Mouse (Mus musculus) heart, embryonic 11.5 days (tissue): ENCODE results near the gene Nup133. TPM values are rescaled to one million over a fixed set of nuclear protein-coding genes. Genes with fewer than 3 reads are reported as not detected.

Experiments
- ATAC-seq: fragments of 200-750 bp; cut with Nextera tagmentation; replicated peaks from 2 replicates; pipeline ENCODE4 v1.8.0; 2017; ENCODE audit warnings: moderate library complexity; ENCODE audit not compliant: insufficient number of reproducible peaks, low FRiP score, low TSS enrichment
- H3K27ac ChIP-seq: fragments of 300-500 bp; sonication (generic); 2 replicates; pipeline ENCODE4 v1.5.1; 2014; ENCODE audit warnings: mild to moderate bottlenecking, low read depth, low read length
- H3K27me3 ChIP-seq: fragments of 300-500 bp; sonication (generic); 2 replicates; pipeline ENCODE4 v1.6.1; 2014; ENCODE audit warnings: mild to moderate bottlenecking, low read length, mixed read lengths; ENCODE audit not compliant: control insufficient read depth, insufficient read depth
- H3K36me3 ChIP-seq: fragments of 300-500 bp; sonication (generic); 2 replicates; pipeline ENCODE4 v1.6.1; 2014; ENCODE audit warnings: mild to moderate bottlenecking, low read length, moderate library complexity, mixed read lengths; ENCODE audit not compliant: control insufficient read depth, insufficient read depth
- H3K4me1 ChIP-seq: fragments of 300-500 bp; sonication (generic); 2 replicates; pipeline ENCODE4 v1.6.1; 2014; ENCODE audit warnings: low read length; ENCODE audit not compliant: control insufficient read depth, insufficient read depth
- H3K4me2 ChIP-seq: fragments of 300-500 bp; sonication (generic); 2 replicates; pipeline ENCODE4 v1.6.1; 2014; ENCODE audit warnings: mild to moderate bottlenecking, moderate library complexity
- H3K4me3 ChIP-seq: fragments of 300-500 bp; sonication (generic); 2 replicates; pipeline ENCODE4 v1.5.1; 2014; ENCODE audit warnings: low read depth, low read length
- H3K9ac ChIP-seq: fragments of 300-500 bp; sonication (generic); 2 replicates; pipeline ENCODE4 v1.6.1; 2014; ENCODE audit warnings: mild to moderate bottlenecking, low read depth, low read length, moderate library complexity
- H3K9me3 ChIP-seq: fragments of 300-500 bp; sonication (generic); replicated peaks from 2 replicates; pipeline ENCODE4 v1.6.1; 2016; ENCODE audit warnings: low read length; ENCODE audit not compliant: control insufficient read depth
- WGBS: fragments of 180-500 bp; shearing (Covaris S2); extraction: QIAGEN DNeasy Blood & Tissue Kit; methylation state at CpG from one replicate; pipeline ENCODE4 v1.1.7; 2014; ENCODE audit not compliant: insufficient replicate concordance; 5-methylcytosine and 5-hydroxymethylcytosine counted together
- polyA plus RNA-seq: library from polyadenylated mRNA; unstranded; fragments of >200 nt; fragmentation: Nextera tagmentation; extraction: Ambion mirVana; gene quantifications from 2 replicates; pipeline ENCODE4 v1.2.1, GENCODE M21; 2014

The Nup133 gene
- 31.5 and 32.5 TPM in 2 replicates for polyA plus RNA-seq

GRCm38 (mm10) chr8:123948942-123949685 lies at the start of gene Nup133:
TSS of gene Nup133 (minus strand) at chr8:123949265.
- Histone ChIP-seq H3K27ac (peak within 1 kb of the TSS; percentile 86), H3K27me3 (no peaks in the 10 kb centered on the region), H3K36me3 (peaks cover 16% of the 10 kb centered on the region), H3K9me3 (no peaks in the 10 kb centered on the region), H3K4me1 (peaks cover 9% of the 10 kb centered on the region), H3K4me3 (peak within 1 kb of the TSS; percentile 99), H3K9ac (peak within 1 kb of the TSS; percentile 91), H3K4me2 (peak within 1 kb of the TSS; percentile 98)
- ATAC-seq: peak; percentile 82
- under 1% methylated on average over 77 of the region's 77 CpGs for WGBS

GRCm38 (mm10) chr8:123993997-123994396 lies 44.9 kb upstream of the Nup133 start:
- peaks cover 19% of the 10 kb centered on the region for H3K4me1 ChIP-seq
- no peaks in the 10 kb centered on the region for H3K9me3 ChIP-seq
- ATAC-seq: no peak
- no peaks in the 10 kb centered on the region for H3K27me3 ChIP-seq
- no peak overlapping the region for H3K4me2 ChIP-seq
- 87% methylated on average over 3 of the region's 3 CpGs for WGBS
- H3K36me3 ChIP-seq: peaks cover 6% of the 10 kb centered on the region; the same call in 1 of the 2 replicates
- H3K27ac ChIP-seq: no peak overlapping the region
- no peak overlapping the region for H3K4me3 ChIP-seq
- no peak overlapping the region for H3K9ac ChIP-seq

GRCm38 (mm10) chr8:123993597-123993996 lies 44.5 kb upstream of the Nup133 start:
- H3K9me3 ChIP-seq: no peaks in the 10 kb centered on the region
- H3K4me1 ChIP-seq: peaks cover 23% of the 10 kb centered on the region
- H3K27ac ChIP-seq: no peak overlapping the region
- H3K36me3 ChIP-seq: peaks cover 6% of the 10 kb centered on the region; the same call in 1 of the 2 replicates
- H3K4me3 ChIP-seq: no peak overlapping the region
- no peaks in the 10 kb centered on the region for H3K27me3 ChIP-seq
- no peak for ATAC-seq
- WGBS: 94% methylated on average over 5 of the region's 5 CpGs
- no peak overlapping the region for H3K4me2 ChIP-seq
- H3K9ac ChIP-seq: no peak overlapping the region

GRCm38 (mm10) chr8:123992587-123992986 lies 43.5 kb upstream of the Nup133 start:
- no peak overlapping the region for H3K27ac ChIP-seq
- ATAC-seq: no peak
- no peaks in the 10 kb centered on the region for H3K27me3 ChIP-seq
- no peak overlapping the region for H3K9ac ChIP-seq
- 75% methylated on average over 8 of the region's 8 CpGs for WGBS
- peaks cover 24% of the 10 kb centered on the region for H3K4me1 ChIP-seq
- no peak overlapping the region for H3K4me3 ChIP-seq
- peaks cover 6% of the 10 kb centered on the region; the same call in 1 of the 2 replicates for H3K36me3 ChIP-seq
- no peak overlapping the region for H3K4me2 ChIP-seq
- H3K9me3 ChIP-seq: no peaks in the 10 kb centered on the region

- no peaks in the 10 kb centered on the region for H3K36me3 ChIP-seq
- WGBS: 44% methylated on average over 13 of the region's 13 CpGs
- no peak overlapping the region for H3K4me3 ChIP-seq
- H3K27me3 ChIP-seq: no peaks in the 10 kb centered on the region
- no peaks in the 10 kb centered on the region for H3K9me3 ChIP-seq
- ATAC-seq: no peak
- peak overlapping the region; percentile 17; the same call in 1 of the 2 replicates for H3K9ac ChIP-seq
- peak overlapping the region; percentile 30 for H3K4me2 ChIP-seq
- H3K27ac ChIP-seq: peak overlapping the region; percentile 93
- H3K4me1 ChIP-seq: peaks cover 24% of the 10 kb centered on the region
Observed at GRCm38 (mm10) chr8:123990277-123991049, 41.4 kb upstream of the Nup133 start.

- WGBS: 26% methylated on average over 7 of the region's 7 CpGs
- H3K4me3 ChIP-seq: no peak overlapping the region
- H3K4me1 ChIP-seq: peaks cover 24% of the 10 kb centered on the region
- ATAC-seq: peak; percentile 66; the same call in 1 of the 2 replicates
- H3K27me3 ChIP-seq: no peaks in the 10 kb centered on the region
- H3K9me3 ChIP-seq: no peaks in the 10 kb centered on the region
- H3K4me2 ChIP-seq: peak overlapping the region; percentile 49
- peak overlapping the region; percentile 93 for H3K27ac ChIP-seq
- no peaks in the 10 kb centered on the region for H3K36me3 ChIP-seq
- peak overlapping the region; percentile 4; the same call in 1 of the 2 replicates for H3K9ac ChIP-seq
Observed at GRCm38 (mm10) chr8:123989128-123989527, 40.1 kb upstream of the Nup133 start.

- Histone ChIP-seq H3K9ac (peak overlapping the region; percentile 4; the same call in 1 of the 2 replicates), H3K27me3 (no peaks in the 10 kb centered on the region), H3K36me3 (no peaks in the 10 kb centered on the region), H3K4me1 (peaks cover 24% of the 10 kb centered on the region), H3K9me3 (no peaks in the 10 kb centered on the region), H3K4me2 (peak overlapping the region; percentile 49), H3K27ac (peak overlapping the region; percentile 93), H3K4me3 (no peak overlapping the region)
- ATAC-seq: peak; percentile 73
- WGBS: 23% methylated on average over 6 of the region's 6 CpGs
Observed at GRCm38 (mm10) chr8:123988605-123989038, 39.6 kb upstream of the Nup133 start.

- Histone ChIP-seq H3K27ac (peak within 1 kb of the TSS; percentile 97), H3K4me1 (peaks cover 26% of the 10 kb centered on the region), H3K36me3 (no peaks in the 10 kb centered on the region), H3K4me3 (peak within 1 kb of the TSS; percentile 90), H3K27me3 (no peaks in the 10 kb centered on the region), H3K9ac (peak within 1 kb of the TSS; percentile 96), H3K9me3 (no peaks in the 10 kb centered on the region), H3K4me2 (peak within 1 kb of the TSS; percentile 94)
- ATAC-seq: peak; percentile 91
- under 1% methylated on average over 51 of the region's 56 CpGs for WGBS
Observed at GRCm38 (mm10) chr8:123982826-123983400, 33.8 kb upstream of the Nup133 start, which contains the start of gene Abcb10. TSS of gene Abcb10 (minus strand) at chr8:123983122.
